Mouse (Mus musculus): Measurements from ENCODE around the gene Dcaf6. TPM values are rescaled to one million over a fixed set of nuclear protein-coding genes. Genes with fewer than 3 reads are reported as not detected.

Gene Dcaf6
- total and polyA plus RNA-seq, 2 experiments from 2014 or later = 19.9 to 38.4 TPM

DNA sequence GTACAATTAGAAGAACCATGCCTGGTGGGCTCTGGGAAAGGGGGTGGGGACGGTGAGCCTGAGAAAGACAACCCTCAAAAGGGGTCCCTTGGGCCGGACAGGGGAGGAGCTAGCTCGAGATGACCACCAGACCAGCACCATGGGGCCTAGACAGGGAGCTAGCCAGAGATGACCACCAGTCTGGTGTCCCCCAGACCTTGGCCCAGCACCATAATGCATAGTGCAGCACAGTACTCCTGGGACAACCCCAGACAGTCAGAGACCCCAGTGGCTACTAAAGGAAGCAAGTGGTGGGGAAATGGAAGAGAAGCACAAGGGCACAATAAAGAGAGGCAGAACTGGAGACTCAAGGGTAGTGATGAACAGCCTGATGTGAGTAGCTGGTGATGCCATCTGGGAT, 19.5 kb downstream of the Dcaf6 start:
- WGBS = 80% methylated on average over 3 of the region's 3 CpGs
- 0 out of 2 replicates have a peak, but pooled peaks cover 2% of the 10 kb centered on the region for H3K9me3 ChIP-seq (ENCODE audit: low read length)
- no peaks in the 10 kb centered on the region for H3K36me3 ChIP-seq (ENCODE audit: insufficient read depth, low read length)
- no peaks in the 10 kb centered on the region for H3K4me1 ChIP-seq (ENCODE audit: insufficient read depth, low read length)
- no peak overlapping the region for H3K9ac ChIP-seq (replicated peaks; ENCODE audit: low read length, poor library complexity, severe bottlenecking)
- ATAC-seq (ENCODE audit: low FRiP score) (no peak), DNase-seq (ENCODE audit: low spot score) (no peak)
- H3K27me3 ChIP-seq (ENCODE audit: insufficient read depth, low read length) = no peaks in the 10 kb centered on the region
- TF ChIP-seq CTCF (IDR thresholded peaks at IDR 0.05) = no peak
- H3K4me3 ChIP-seq (ENCODE audit: low read depth, low read length) = no peak overlapping the region
- no peak overlapping the region for H3K4me2 ChIP-seq (ENCODE audit: low read depth, low read length, poor library complexity, severe bottlenecking)
- H3K27ac ChIP-seq (ENCODE audit: low read depth, low read length) = no peak overlapping the region

DNA sequence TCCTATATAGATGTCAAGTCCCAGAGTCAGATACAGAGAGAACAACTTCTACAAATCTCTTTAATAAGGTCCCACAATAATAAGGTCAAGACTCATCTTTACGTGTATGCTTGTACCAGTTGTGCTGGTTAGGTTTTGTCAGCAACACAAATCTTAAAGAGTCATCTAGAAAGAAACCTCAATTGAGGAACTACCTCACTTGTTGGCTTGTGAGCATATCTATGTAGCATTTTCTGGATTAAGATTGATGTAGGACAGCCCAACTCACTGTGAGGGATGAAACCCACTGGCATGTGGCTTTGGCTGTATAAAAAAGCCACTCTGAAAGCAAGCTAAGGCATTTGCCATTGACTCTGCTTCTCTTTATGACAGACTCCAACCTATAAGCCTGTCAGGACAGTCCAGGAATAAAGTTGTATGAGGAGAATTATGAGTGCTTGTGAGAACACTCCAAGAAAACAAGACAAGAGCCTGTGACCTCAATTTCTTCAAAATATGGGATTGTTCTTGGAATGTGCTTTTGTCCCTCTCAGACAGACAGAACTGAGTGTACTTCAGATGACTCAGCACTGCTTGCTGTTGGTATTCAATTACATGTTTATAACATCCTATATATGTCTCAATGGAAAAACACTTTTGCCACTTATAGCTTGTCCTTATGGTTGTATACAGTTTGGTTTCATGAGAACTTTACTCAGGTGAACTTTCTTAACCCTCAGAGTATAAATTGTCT, 21.8 kb downstream of the Dcaf6 start:
- H3K4me1 ChIP-seq (ENCODE audit: insufficient read depth, low read length) = no peaks in the 10 kb centered on the region
- H3K4me2 ChIP-seq (ENCODE audit: low read depth, low read length, poor library complexity, severe bottlenecking) = no peak overlapping the region
- TF ChIP-seq CTCF (IDR thresholded peaks at IDR 0.05) = no peak
- no peak overlapping the region for H3K4me3 ChIP-seq (ENCODE audit: low read depth, low read length)
- 92% methylated on average over 1 of the region's 1 CpGs for WGBS
- no peak overlapping the region for H3K27ac ChIP-seq (ENCODE audit: low read depth, low read length)
- DNase-seq (ENCODE audit: low spot score) = no peak
- no peak for ATAC-seq (ENCODE audit: low FRiP score)
- no peak overlapping the region for H3K9ac ChIP-seq (replicated peaks; ENCODE audit: low read length, poor library complexity, severe bottlenecking)
- H3K36me3 ChIP-seq (ENCODE audit: insufficient read depth, low read length) = no peaks in the 10 kb centered on the region
- 0 out of 2 replicates have a peak, but pooled peaks cover 6% of the 10 kb centered on the region for H3K9me3 ChIP-seq (ENCODE audit: low read length)
- no peaks in the 10 kb centered on the region for H3K27me3 ChIP-seq (ENCODE audit: insufficient read depth, low read length)

DNA sequence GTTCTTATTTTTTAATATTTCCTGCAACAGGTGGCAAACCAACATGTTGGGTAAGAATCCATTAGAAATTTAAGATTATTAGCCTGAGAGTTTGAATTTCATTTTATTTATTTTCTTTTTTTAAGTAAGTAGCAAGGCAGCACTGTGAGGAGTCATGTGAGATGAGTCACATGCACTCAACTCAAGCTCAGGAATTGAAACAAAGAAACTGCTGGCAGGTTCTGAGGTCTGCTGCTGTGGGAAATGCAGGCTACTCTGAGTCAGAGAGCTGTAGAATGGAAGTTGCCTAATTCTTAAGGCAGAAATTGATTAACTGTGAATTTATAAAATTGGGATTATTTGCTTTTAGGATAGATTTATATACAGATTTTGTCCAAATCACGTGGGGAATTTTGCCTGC, 27.4 kb downstream of the Dcaf6 start:
- H3K9ac ChIP-seq (replicated peaks; ENCODE audit: low read length, poor library complexity, severe bottlenecking) = no peak overlapping the region
- H3K27ac ChIP-seq (ENCODE audit: low read depth, low read length) = no peak overlapping the region
- DNase-seq (ENCODE audit: low spot score) (no peak), ATAC-seq (ENCODE audit: low FRiP score) (no peak)
- 0 out of 2 replicates have a peak, but pooled peaks cover 6% of the 10 kb centered on the region for H3K9me3 ChIP-seq (ENCODE audit: low read length)
- no peak overlapping the region for H3K4me3 ChIP-seq (ENCODE audit: low read depth, low read length)
- no peak for TF ChIP-seq CTCF (IDR thresholded peaks at IDR 0.05)
- no peaks in the 10 kb centered on the region for H3K27me3 ChIP-seq (ENCODE audit: insufficient read depth, low read length)
- no peaks in the 10 kb centered on the region for H3K36me3 ChIP-seq (ENCODE audit: insufficient read depth, low read length)
- 100% methylated on average over 1 of the region's 1 CpGs for WGBS
- H3K4me1 ChIP-seq (ENCODE audit: insufficient read depth, low read length) = no peaks in the 10 kb centered on the region
- no peak overlapping the region for H3K4me2 ChIP-seq (ENCODE audit: low read depth, low read length, poor library complexity, severe bottlenecking)

DNA sequence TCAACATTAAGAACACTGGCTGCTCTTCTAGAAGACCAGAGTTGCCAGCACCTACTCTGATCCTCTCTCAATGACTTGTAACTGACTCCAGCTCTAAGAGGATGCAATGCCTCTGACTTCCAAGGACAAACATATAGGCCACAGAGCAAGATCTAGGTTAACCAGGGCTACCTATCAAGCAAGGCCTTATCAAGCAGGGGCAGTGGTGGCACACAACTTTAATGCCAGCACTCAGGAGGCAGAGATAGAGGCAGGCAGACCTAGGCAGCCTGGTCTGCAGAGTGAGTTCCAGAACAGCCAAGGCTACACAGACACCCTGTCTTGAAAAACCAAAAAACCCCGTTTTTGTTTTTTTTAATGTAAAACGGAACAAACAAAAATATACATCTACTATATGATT, 34.0 kb downstream of the Dcaf6 start:
- Histone ChIP-seq H3K27me3 (ENCODE audit: insufficient read depth, low read length) (no peaks in the 10 kb centered on the region), H3K9me3 (ENCODE audit: low read length) (no peaks in the 10 kb centered on the region), H3K4me1 (ENCODE audit: insufficient read depth, low read length) (no peaks in the 10 kb centered on the region), H3K9ac (replicated peaks; ENCODE audit: low read length, poor library complexity, severe bottlenecking) (no peak overlapping the region), H3K27ac (ENCODE audit: low read depth, low read length) (no peak overlapping the region), H3K4me3 (ENCODE audit: low read depth, low read length) (no peak overlapping the region), H3K4me2 (ENCODE audit: low read depth, low read length, poor library complexity, severe bottlenecking) (no peak overlapping the region), H3K36me3 (ENCODE audit: insufficient read depth, low read length) (no peaks in the 10 kb centered on the region)
- DNase-seq (ENCODE audit: low spot score) = no peak
- no peak for TF ChIP-seq CTCF (IDR thresholded peaks at IDR 0.05)
- WGBS = 99% methylated on average over 2 of the region's 2 CpGs
- no peak for ATAC-seq (ENCODE audit: low FRiP score)

DNA sequence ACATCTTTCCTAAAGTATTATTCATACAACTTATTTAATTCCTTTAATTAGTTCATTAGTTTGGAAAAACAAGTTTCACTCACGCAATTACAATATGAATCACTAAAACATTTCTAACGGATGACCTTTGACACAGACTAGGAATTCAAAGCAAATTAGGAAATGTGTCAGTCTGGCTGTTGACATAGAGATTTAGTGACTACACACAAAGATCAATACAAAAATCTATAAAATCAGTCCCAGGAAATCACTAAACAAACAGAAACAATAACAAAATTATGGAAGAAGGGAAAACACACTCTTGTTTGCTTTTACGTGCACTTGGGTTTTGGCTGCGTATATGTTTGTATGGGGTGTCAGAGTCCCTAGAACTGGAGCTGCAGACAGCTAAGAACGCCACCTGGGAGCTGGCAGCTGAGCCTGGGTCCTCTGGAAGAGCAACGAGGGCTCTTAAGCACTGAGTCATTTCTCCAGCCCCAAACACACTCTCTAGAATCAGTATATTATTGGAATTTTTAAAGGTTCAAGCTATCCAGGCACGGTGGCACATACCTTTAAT, 38.8 kb downstream of the Dcaf6 start:
- H3K27ac ChIP-seq (ENCODE audit: low read depth, low read length) = no peak overlapping the region
- H3K4me2 ChIP-seq (ENCODE audit: low read depth, low read length, poor library complexity, severe bottlenecking) = no peak overlapping the region
- no peak overlapping the region for H3K9ac ChIP-seq (replicated peaks; ENCODE audit: low read length, poor library complexity, severe bottlenecking)
- no peaks in the 10 kb centered on the region for H3K27me3 ChIP-seq (ENCODE audit: insufficient read depth, low read length)
- TF ChIP-seq CTCF (IDR thresholded peaks at IDR 0.05) = no peak
- no peaks in the 10 kb centered on the region for H3K36me3 ChIP-seq (ENCODE audit: insufficient read depth, low read length)
- 77% methylated on average over 7 of the region's 7 CpGs for WGBS
- no peaks in the 10 kb centered on the region for H3K9me3 ChIP-seq (ENCODE audit: low read length)
- no peaks in the 10 kb centered on the region for H3K4me1 ChIP-seq (ENCODE audit: insufficient read depth, low read length)
- DNase-seq (ENCODE audit: low spot score) = no peak
- no peak overlapping the region for H3K4me3 ChIP-seq (ENCODE audit: low read depth, low read length)
- ATAC-seq (ENCODE audit: low FRiP score) = no peak

DNA sequence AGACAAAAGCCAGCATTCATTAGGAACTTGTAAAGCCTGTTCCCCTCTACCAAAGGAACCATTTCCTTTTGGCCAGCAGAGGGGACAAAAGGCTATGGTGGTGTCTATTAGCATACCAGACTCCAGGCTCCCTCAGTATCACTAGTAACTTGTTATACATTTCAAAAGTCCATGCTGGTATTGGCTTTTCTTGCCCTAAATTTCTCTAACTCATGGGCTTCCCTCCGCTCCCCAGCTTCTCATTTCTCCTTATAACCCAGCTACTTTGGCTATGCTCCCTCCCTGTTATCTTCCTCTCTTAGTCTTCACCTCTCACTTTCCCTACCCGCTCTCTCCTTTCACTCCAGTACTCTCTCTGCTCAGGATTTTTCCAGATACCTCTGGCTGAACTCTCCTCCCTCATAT, 63.9 kb downstream of the Dcaf6 start:
- Histone ChIP-seq H3K9ac (replicated peaks; ENCODE audit: low read length, poor library complexity, severe bottlenecking) (no peak overlapping the region), H3K9me3 (ENCODE audit: low read length) (no peaks in the 10 kb centered on the region), H3K4me3 (ENCODE audit: low read depth, low read length) (no peak overlapping the region), H3K36me3 (ENCODE audit: insufficient read depth, low read length) (no peaks in the 10 kb centered on the region; the same call in 1 of the 2 replicates), H3K4me1 (ENCODE audit: insufficient read depth, low read length) (no peaks in the 10 kb centered on the region), H3K4me2 (ENCODE audit: low read depth, low read length, poor library complexity, severe bottlenecking) (no peak overlapping the region), H3K27me3 (ENCODE audit: insufficient read depth, low read length) (no peaks in the 10 kb centered on the region), H3K27ac (ENCODE audit: low read depth, low read length) (no peak overlapping the region)
- 93% methylated on average over 2 of the region's 2 CpGs for WGBS
- no peak for DNase-seq (ENCODE audit: low spot score)
- TF ChIP-seq CTCF (IDR thresholded peaks at IDR 0.05) = 0 out of 2 replicates have a peak, but pooled peaks have one; percentile 17
- no peak for ATAC-seq (ENCODE audit: low FRiP score)

Measured in midbrain, postnatal 0 days (tissue).